Mouse (Mus musculus) liver, embryonic 15.5 days (tissue): ENCODE results near the gene Ubtd2. TPM values are rescaled to one million over a fixed set of nuclear protein-coding genes. Genes with fewer than 3 reads are reported as not detected.

Source experiments
- ATAC-seq: fragments of 200-750 bp; cut with Nextera tagmentation; 2 replicates; pipeline ENCODE4 v1.8.0; 2017; ENCODE audit warnings: moderate number of reproducible peaks, mild to moderate bottlenecking, moderate library complexity; ENCODE audit not compliant: insufficient read depth
- H3K27ac ChIP-seq: fragments of 300-500 bp; sonication (generic); replicated peaks from 2 replicates; pipeline ENCODE4 v1.5.1; 2015; ENCODE audit warnings: mild to moderate bottlenecking, inconsistent platforms
- H3K27me3 ChIP-seq: fragments of 300-500 bp; sonication (generic); 2 replicates; pipeline ENCODE4 v1.6.1; 2015; ENCODE audit warnings: mild to moderate bottlenecking, inconsistent platforms
- H3K36me3 ChIP-seq: fragments of 300-500 bp; sonication (generic); replicated peaks from 2 replicates; pipeline ENCODE4 v1.6.1; 2015; ENCODE audit warnings: moderate library complexity, mild to moderate bottlenecking, inconsistent platforms
- H3K4me1 ChIP-seq: fragments of 300-500 bp; sonication (generic); replicated peaks from 2 replicates; pipeline ENCODE4 v1.6.1; 2015; ENCODE audit warnings: inconsistent platforms
- H3K4me2 ChIP-seq: fragments of 300-500 bp; sonication (generic); 2 replicates; pipeline ENCODE4 v1.6.1; 2015; ENCODE audit warnings: moderate library complexity, mild to moderate bottlenecking, inconsistent platforms
- H3K4me3 ChIP-seq: fragments of 300-500 bp; sonication (generic); replicated peaks from 2 replicates; pipeline ENCODE4 v1.5.1; 2015; ENCODE audit warnings: mild to moderate bottlenecking, inconsistent platforms
- H3K9ac ChIP-seq: fragments of 300-500 bp; sonication (generic); 2 replicates; pipeline ENCODE4 v1.6.1; 2015; ENCODE audit warnings: moderate library complexity, mild to moderate bottlenecking, inconsistent platforms
- H3K9me3 ChIP-seq: fragments of 300-500 bp; sonication (generic); replicated peaks from 2 replicates; pipeline ENCODE4 v1.6.1; 2016; ENCODE audit warnings: inconsistent platforms
- WGBS: fragments of 180-500 bp; shearing (Covaris S2); methylation state at CpG from one replicate; pipeline ENCODE4 v1.1.7; 2015; ENCODE audit warnings: mixed read lengths; ENCODE audit not compliant: insufficient replicate concordance; 5-methylcytosine and 5-hydroxymethylcytosine counted together
- polyA plus RNA-seq: library from polyadenylated mRNA; unstranded; fragments of >200 nt; fragmentation: Nextera tagmentation; extraction: Ambion mirVana; gene quantifications from 2 replicates; pipeline ENCODE4 v1.2.1, GENCODE M21; 2015

Ubtd2 gene
- 3.9 and 4.8 TPM in 2 replicates for polyA plus RNA-seq

- peak within 1 kb of the TSS; percentile 85 for H3K4me3 ChIP-seq
- H3K4me1 ChIP-seq, result peaks cover 24% of the 10 kb centered on the region
- H3K27ac ChIP-seq, result peak within 1 kb of the TSS; percentile 83
- peaks cover 53% of the 10 kb centered on the region for H3K27me3 ChIP-seq
- ATAC-seq, result peak; percentile 95
- peak within 1 kb of the TSS; percentile 99 for H3K4me2 ChIP-seq
- H3K9ac ChIP-seq, result peak within 1 kb of the TSS; percentile 87
- no peaks in the 10 kb centered on the region for H3K36me3 ChIP-seq
- no peaks in the 10 kb centered on the region for H3K9me3 ChIP-seq
- WGBS, result under 1% methylated on average over 75 of the region's 86 CpGs
These were observed at the start of gene Ubtd2 for GRCm38 (mm10) chr11:32454800-32455506. Ubtd2 (plus strand) TSS chr11:32455370.

GRCm38 (mm10) chr11:32407863-32408262 lies 47.3 kb upstream of the Ubtd2 start:
- no peak for ATAC-seq
- H3K27me3 ChIP-seq, result no peaks in the 10 kb centered on the region
- H3K9me3 ChIP-seq, result no peaks in the 10 kb centered on the region
- H3K27ac ChIP-seq, result no peak overlapping the region
- 0 out of 2 replicates have a peak, but pooled peaks cover 6% of the 10 kb centered on the region for H3K4me1 ChIP-seq
- 44% methylated on average over 3 of the region's 3 CpGs for WGBS
- H3K9ac ChIP-seq, result no peak overlapping the region
- H3K4me2 ChIP-seq, result no peak overlapping the region
- no peak overlapping the region for H3K4me3 ChIP-seq
- no peaks in the 10 kb centered on the region for H3K36me3 ChIP-seq

GRCm38 (mm10) chr11:32409052-32409451 lies 46.1 kb upstream of the Ubtd2 start:
- Histone ChIP-seq H3K9ac (no peak overlapping the region), H3K27me3 (no peaks in the 10 kb centered on the region), H3K4me2 (no peak overlapping the region), H3K9me3 (no peaks in the 10 kb centered on the region), H3K4me1 (0 out of 2 replicates have a peak, but pooled peaks cover 6% of the 10 kb centered on the region), H3K36me3 (no peaks in the 10 kb centered on the region), H3K4me3 (no peak overlapping the region), H3K27ac (no peak overlapping the region)
- no peak for ATAC-seq

GRCm38 (mm10) chr11:32409823-32410562 lies 45.2 kb upstream of the Ubtd2 start:
- Histone ChIP-seq H3K27me3 (no peaks in the 10 kb centered on the region), H3K9me3 (no peaks in the 10 kb centered on the region), H3K4me2 (no peak overlapping the region), H3K4me1 (0 out of 2 replicates have a peak, but pooled peaks cover 6% of the 10 kb centered on the region), H3K36me3 (no peaks in the 10 kb centered on the region), H3K9ac (no peak overlapping the region), H3K4me3 (no peak overlapping the region), H3K27ac (no peak overlapping the region)
- no peak for ATAC-seq
- WGBS, result 71% methylated on average over 11 of the region's 11 CpGs

GRCm38 (mm10) chr11:32420001-32420400 lies 35.2 kb upstream of the Ubtd2 start:
- WGBS, result 60% methylated on average over 5 of the region's 5 CpGs
- Histone ChIP-seq H3K9ac (no peak overlapping the region), H3K9me3 (no peaks in the 10 kb centered on the region), H3K27me3 (no peaks in the 10 kb centered on the region), H3K27ac (no peak overlapping the region), H3K4me1 (no peaks in the 10 kb centered on the region), H3K36me3 (no peaks in the 10 kb centered on the region), H3K4me2 (no peak overlapping the region), H3K4me3 (no peak overlapping the region)
- ATAC-seq, result no peak

GRCm38 (mm10) chr11:32423311-32423710 lies 31.9 kb upstream of the Ubtd2 start:
- Histone ChIP-seq H3K27me3 (no peaks in the 10 kb centered on the region), H3K4me1 (no peaks in the 10 kb centered on the region), H3K36me3 (no peaks in the 10 kb centered on the region), H3K4me2 (no peak overlapping the region), H3K27ac (no peak overlapping the region), H3K4me3 (no peak overlapping the region), H3K9me3 (no peaks in the 10 kb centered on the region), H3K9ac (no peak overlapping the region)
- no peak for ATAC-seq
- whole genome bisulfite sequencing, result 75% methylated on average over 12 of the region's 12 CpGs

- Histone ChIP-seq H3K36me3 (no peaks in the 10 kb centered on the region), H3K4me3 (no peak overlapping the region), H3K4me2 (no peak overlapping the region), H3K27me3 (no peaks in the 10 kb centered on the region), H3K27ac (no peak overlapping the region), H3K9ac (no peak overlapping the region), H3K9me3 (no peaks in the 10 kb centered on the region), H3K4me1 (no peaks in the 10 kb centered on the region)
- ATAC-seq, result no peak
- 68% methylated on average over 4 of the region's 4 CpGs for WGBS
These were observed 30.6 kb upstream of the Ubtd2 start for GRCm38 (mm10) chr11:32424600-32424999.

GRCm38 (mm10) chr11:32425043-32425658 lies 30.0 kb upstream of the Ubtd2 start:
- Histone ChIP-seq H3K9me3 (no peaks in the 10 kb centered on the region), H3K36me3 (no peaks in the 10 kb centered on the region), H3K4me2 (no peak overlapping the region), H3K27ac (no peak overlapping the region), H3K4me3 (no peak overlapping the region), H3K4me1 (no peaks in the 10 kb centered on the region), H3K9ac (no peak overlapping the region), H3K27me3 (no peaks in the 10 kb centered on the region)
- ATAC-seq, result no peak
- 54% methylated on average over 10 of the region's 10 CpGs for WGBS

GRCm38 (mm10) chr11:32427537-32427936 lies 27.6 kb upstream of the Ubtd2 start:
- Histone ChIP-seq H3K9me3 (no peaks in the 10 kb centered on the region), H3K27ac (no peak overlapping the region), H3K9ac (no peak overlapping the region), H3K4me2 (no peak overlapping the region), H3K27me3 (no peaks in the 10 kb centered on the region), H3K4me3 (no peak overlapping the region), H3K36me3 (no peaks in the 10 kb centered on the region), H3K4me1 (no peaks in the 10 kb centered on the region)
- 58% methylated on average over 7 of the region's 7 CpGs for WGBS
- ATAC-seq, result no peak

- H3K4me2 ChIP-seq, result no peak overlapping the region
- no peak overlapping the region for H3K9ac ChIP-seq
- no peak overlapping the region for H3K27ac ChIP-seq
- no peaks in the 10 kb centered on the region for H3K4me1 ChIP-seq
- no peak for ATAC-seq
- no peaks in the 10 kb centered on the region for H3K27me3 ChIP-seq
- no peaks in the 10 kb centered on the region for H3K36me3 ChIP-seq
- H3K4me3 ChIP-seq, result no peak overlapping the region
- no peaks in the 10 kb centered on the region for H3K9me3 ChIP-seq
- 51% methylated on average over 6 of the region's 6 CpGs for WGBS
These were observed 19.6 kb upstream of the Ubtd2 start for GRCm38 (mm10) chr11:32435410-32436060.

GRCm38 (mm10) chr11:32442576-32442975 lies 12.6 kb upstream of the Ubtd2 start:
- Histone ChIP-seq H3K4me3 (no peak overlapping the region), H3K27ac (no peak overlapping the region), H3K27me3 (no peaks in the 10 kb centered on the region), H3K9ac (no peak overlapping the region), H3K4me1 (no peaks in the 10 kb centered on the region), H3K9me3 (no peaks in the 10 kb centered on the region), H3K36me3 (no peaks in the 10 kb centered on the region), H3K4me2 (no peak overlapping the region)
- WGBS, result 59% methylated on average over 3 of the region's 3 CpGs
- no peak for ATAC-seq
